Mouse (Mus musculus): Measurements from ENCODE around the gene Atg2b. TPM values are rescaled to one million over a fixed set of nuclear protein-coding genes. Genes with fewer than 3 reads are reported as not detected.

Atg2b gene
- polyA plus RNA-seq, 1 experiment from 2014 or later, result 12.8 TPM

DNA sequence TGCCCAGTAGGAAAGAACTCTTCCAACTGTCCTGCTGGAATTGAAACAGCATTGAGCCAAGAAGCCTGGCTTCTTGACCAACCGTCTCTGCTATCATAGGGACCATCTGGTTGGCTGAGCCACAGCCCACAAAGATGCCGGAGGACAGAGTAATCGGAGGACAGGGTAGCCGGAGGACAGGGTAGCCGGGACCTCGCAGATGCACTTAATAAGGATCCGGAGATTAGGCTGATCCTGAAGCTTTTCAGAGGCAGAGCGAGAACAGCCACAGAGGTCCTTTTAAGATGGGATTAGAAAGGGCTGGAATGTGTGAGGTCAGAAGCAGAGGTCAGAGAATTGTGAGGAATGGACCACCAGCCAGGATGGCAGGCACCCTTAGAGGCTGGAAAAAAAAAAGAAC is 79.8 kb downstream of the Atg2b start:
- no peak overlapping the region for H3K9ac ChIP-seq
- H3K27ac ChIP-seq, result no peak overlapping the region
- H3K27me3 ChIP-seq, result no peaks in the 10 kb centered on the region
- no peak for ATAC-seq (ENCODE audit: low FRiP score)
- H3K4me1 ChIP-seq (replicated peaks), result 0 out of 2 replicates have a peak, but pooled peaks cover 13% of the 10 kb centered on the region
- no peak overlapping the region for H3K4me2 ChIP-seq
- peaks cover 9% of the 10 kb centered on the region; the same call in 1 of the 2 replicates for H3K36me3 ChIP-seq
- no peak overlapping the region for H3K4me3 ChIP-seq
- no peaks in the 10 kb centered on the region for H3K9me3 ChIP-seq
- WGBS, result 35% methylated on average over 8 of the region's 8 CpGs

DNA sequence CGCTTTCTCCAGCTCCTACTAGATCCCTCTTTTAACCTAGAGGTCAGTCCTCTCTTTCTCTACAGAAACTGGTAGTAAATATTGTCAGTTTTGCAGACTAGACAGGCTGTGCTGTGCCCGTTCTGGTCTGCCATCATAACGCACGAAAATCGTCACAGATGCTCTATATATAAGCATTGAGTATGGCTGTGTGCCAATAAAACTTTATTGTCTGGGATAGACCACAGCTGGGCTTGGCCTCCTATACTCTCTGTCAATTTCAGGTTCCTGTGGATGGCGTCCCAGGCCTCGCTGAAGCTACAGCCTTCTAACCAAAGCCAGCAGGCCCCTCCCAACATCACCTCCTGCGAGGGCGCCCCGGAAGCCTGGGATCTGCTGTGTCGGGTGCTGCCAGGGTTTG is 81.1 kb downstream of the Atg2b start:
- no peak overlapping the region for H3K9ac ChIP-seq
- H3K9me3 ChIP-seq, result no peaks in the 10 kb centered on the region
- no peak for ATAC-seq (ENCODE audit: low FRiP score)
- H3K4me1 ChIP-seq (replicated peaks), result peaks cover 23% of the 10 kb centered on the region; the same call in 1 of the 2 replicates
- no peak overlapping the region for H3K4me3 ChIP-seq
- 89% methylated on average over 11 of the region's 11 CpGs for WGBS
- peaks cover 6% of the 10 kb centered on the region; the same call in 1 of the 2 replicates for H3K36me3 ChIP-seq
- no peaks in the 10 kb centered on the region for H3K27me3 ChIP-seq
- H3K27ac ChIP-seq, result no peak overlapping the region
- H3K4me2 ChIP-seq, result no peak overlapping the region

DNA sequence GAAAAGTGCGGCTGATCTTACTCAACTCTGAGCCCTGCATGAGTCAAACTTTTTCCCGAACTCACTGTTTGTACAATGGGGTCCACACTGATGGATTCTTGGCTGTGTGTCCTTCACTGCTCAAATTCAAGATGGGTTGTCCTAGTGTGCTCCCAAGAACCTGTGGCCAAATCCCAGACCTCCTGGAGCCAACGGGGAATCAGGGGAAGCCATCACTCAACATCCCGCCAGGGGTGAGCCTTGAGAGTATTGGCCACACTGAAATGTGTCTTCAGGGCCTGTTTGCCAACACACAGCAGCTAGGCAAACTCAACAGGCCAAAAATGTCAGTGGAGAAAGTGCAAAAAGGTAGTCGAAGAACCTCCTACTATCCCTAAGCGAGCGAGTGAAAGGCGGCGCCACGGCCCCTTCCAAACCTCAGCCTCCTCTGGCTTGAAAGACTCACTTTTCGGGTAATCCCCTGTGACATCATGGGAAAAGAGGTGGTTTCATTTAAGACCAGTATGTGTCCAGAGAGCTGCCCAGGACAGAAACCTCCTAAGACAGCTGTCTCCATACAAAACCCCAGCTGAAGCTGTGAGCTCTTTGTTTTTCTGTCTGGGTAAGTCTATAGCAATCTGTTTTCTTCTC is 82.3 kb downstream of the Atg2b start, which contains the start of gene Bdkrb1:
Gene Bdkrb1, plus strand, starts transcription at position 505 of the 630 bp plus-strand sequence.
- no peak for ATAC-seq (ENCODE audit: low FRiP score)
- peaks cover 25% of the 10 kb centered on the region; the same call in 1 of the 2 replicates for H3K4me1 ChIP-seq (replicated peaks)
- no peaks in the 10 kb centered on the region for H3K9me3 ChIP-seq
- H3K27me3 ChIP-seq, result no peaks in the 10 kb centered on the region
- H3K36me3 ChIP-seq, result no peaks in the 10 kb centered on the region
- no peak within 1 kb of the TSS for H3K9ac ChIP-seq
- 89% methylated on average over 11 of the region's 11 CpGs for WGBS
- no peak within 1 kb of the TSS for H3K4me3 ChIP-seq
- no peak within 1 kb of the TSS for H3K4me2 ChIP-seq
- H3K27ac ChIP-seq, result no peak within 1 kb of the TSS

DNA sequence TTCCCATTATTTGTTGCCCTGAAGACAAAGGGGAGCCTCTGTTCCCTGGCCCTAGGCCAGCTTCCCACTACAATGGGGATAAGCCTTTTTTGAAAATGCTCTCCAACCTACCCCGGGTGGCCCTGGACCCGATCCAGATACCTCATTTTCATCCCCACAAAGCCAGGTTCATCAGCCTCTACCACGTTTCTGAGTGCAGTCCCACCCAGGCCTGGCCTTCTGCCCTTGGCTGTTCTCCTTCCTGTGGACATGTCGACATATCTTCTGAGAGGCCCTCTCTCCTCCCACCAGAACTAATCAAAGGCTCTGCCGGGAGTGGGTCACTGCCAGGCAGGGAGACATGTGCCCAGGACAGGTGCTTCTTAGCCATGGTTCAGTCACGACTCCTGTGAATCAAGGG is 83.4 kb downstream of the Atg2b start:
- ATAC-seq (ENCODE audit: low FRiP score), result no peak
- no peak overlapping the region for H3K4me3 ChIP-seq
- H3K36me3 ChIP-seq, result no peaks in the 10 kb centered on the region
- H3K9me3 ChIP-seq, result no peaks in the 10 kb centered on the region
- H3K9ac ChIP-seq, result no peak overlapping the region
- WGBS, result 50% methylated on average over 6 of the region's 6 CpGs
- H3K4me1 ChIP-seq (replicated peaks), result peaks cover 25% of the 10 kb centered on the region; the same call in 1 of the 2 replicates
- no peak overlapping the region for H3K27ac ChIP-seq
- no peaks in the 10 kb centered on the region for H3K27me3 ChIP-seq
- no peak overlapping the region for H3K4me2 ChIP-seq

DNA sequence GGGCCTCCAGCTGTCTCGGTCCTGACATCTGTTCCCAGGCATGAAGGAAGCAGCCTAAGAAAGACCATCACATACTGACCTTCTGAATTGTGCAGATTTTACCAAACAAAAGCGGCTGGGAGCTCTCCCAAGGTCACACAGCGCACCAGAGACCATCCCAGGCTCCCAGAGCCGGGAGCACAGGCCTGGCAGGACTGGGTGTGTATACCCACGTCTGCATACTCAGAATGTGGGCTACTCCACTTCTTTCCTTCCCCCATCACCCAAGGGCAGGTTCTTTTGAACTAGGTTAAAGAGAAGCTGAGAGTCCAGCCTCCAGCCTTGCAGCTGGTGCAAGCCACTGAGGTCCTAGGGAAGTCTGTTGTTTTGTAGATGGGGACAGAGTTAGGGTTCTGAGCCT is 85.9 kb downstream of the Atg2b start:
- no peak for ATAC-seq (ENCODE audit: low FRiP score)
- H3K4me1 ChIP-seq (replicated peaks), result peaks cover 25% of the 10 kb centered on the region; the same call in 1 of the 2 replicates
- no peak overlapping the region for H3K4me3 ChIP-seq
- no peaks in the 10 kb centered on the region for H3K36me3 ChIP-seq
- H3K27ac ChIP-seq, result no peak overlapping the region
- H3K27me3 ChIP-seq, result no peaks in the 10 kb centered on the region
- no peak overlapping the region for H3K4me2 ChIP-seq
- H3K9ac ChIP-seq, result peak overlapping the region; percentile 1; the same call in 1 of the 2 replicates
- WGBS, result 45% methylated on average over 5 of the region's 5 CpGs
- H3K9me3 ChIP-seq, result no peaks in the 10 kb centered on the region

DNA sequence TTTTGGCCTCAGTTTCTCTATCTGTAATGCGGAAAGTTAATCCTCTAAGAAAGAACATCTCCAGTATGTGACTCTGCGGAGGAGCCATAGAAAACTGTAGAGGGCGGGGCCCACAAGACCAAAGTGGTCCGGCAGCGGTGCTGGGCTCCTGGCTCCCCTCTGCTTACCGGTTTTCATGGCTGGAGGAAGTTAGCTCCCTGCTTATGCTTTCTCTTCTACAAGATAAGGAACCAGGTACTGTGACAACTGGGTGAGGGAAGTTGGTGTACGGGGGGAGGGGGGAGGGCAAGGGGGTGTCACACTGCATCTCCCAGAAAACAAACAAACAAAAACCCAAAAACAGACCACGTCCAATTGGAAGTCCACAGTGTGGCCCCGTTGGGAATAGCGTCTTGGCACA is 86.5 kb downstream of the Atg2b start:
- peaks cover 25% of the 10 kb centered on the region; the same call in 1 of the 2 replicates for H3K4me1 ChIP-seq (replicated peaks)
- no peak overlapping the region for H3K4me2 ChIP-seq
- 84% methylated on average over 10 of the region's 10 CpGs for WGBS
- H3K9me3 ChIP-seq, result no peaks in the 10 kb centered on the region
- H3K36me3 ChIP-seq, result no peaks in the 10 kb centered on the region
- no peak for ATAC-seq (ENCODE audit: low FRiP score)
- H3K4me3 ChIP-seq, result no peak overlapping the region
- H3K27me3 ChIP-seq, result no peaks in the 10 kb centered on the region
- H3K27ac ChIP-seq, result no peak overlapping the region
- no peak overlapping the region for H3K9ac ChIP-seq

DNA sequence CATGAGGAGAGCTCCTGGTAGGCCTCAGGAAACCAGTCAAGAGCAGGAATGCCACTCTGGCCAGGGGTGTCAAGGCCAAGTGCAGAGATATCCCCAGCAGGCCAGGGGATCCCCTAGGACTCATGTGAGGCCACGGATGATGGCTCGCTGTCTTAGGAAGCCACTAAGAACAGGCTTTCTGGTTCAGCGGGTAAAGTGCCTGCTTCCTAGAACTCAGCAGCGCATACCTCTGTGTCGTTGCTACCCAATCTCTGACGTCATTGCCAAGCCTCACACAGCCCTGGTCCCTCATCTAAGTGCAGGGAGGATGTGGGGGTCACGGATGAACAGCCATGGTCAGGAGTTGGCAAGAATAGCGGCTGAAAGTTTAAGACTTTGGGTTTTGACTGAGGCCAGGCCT is 87.9 kb downstream of the Atg2b start:
- Histone ChIP-seq H3K36me3 (no peaks in the 10 kb centered on the region), H3K4me3 (no peak overlapping the region)

DNA sequence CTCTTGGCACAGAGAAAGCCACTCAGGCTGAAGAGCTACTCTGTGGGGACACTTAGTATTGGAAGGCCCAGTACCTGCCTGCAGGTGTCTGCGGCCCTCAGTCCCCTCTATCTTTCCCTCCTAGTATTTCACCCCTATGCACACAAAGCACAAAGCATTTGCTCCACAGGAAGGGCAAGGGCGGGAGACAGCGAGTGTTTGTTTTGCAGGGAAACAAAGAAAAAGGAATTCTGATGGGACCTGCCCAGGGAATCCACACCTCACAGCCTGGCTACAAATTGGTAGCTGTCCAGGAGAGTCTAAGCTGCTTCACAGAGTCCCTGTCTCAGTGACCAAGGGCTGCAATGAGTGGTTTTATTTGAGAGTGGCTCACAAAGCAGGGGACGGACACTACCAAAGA is 91.5 kb downstream of the Atg2b start:
- Histone ChIP-seq H3K27ac (no peak overlapping the region), H3K4me3 (no peak overlapping the region), H3K9ac (0 out of 2 replicates have a peak overlapping the region, but pooled peaks have one; percentile 8), H3K4me2 (no peak overlapping the region), H3K27me3 (no peaks in the 10 kb centered on the region), H3K9me3 (no peaks in the 10 kb centered on the region), H3K4me1 (replicated peaks) (no peaks in the 10 kb centered on the region; the same call in 1 of the 2 replicates), H3K36me3 (no peaks in the 10 kb centered on the region)
- ATAC-seq (ENCODE audit: low FRiP score), result no peak
- 68% methylated on average over 4 of the region's 4 CpGs for WGBS

More for the DNA sequence above, 87.9 kb downstream of the Atg2b start:
- ATAC-seq (ENCODE audit: low FRiP score), result no peak
- Histone ChIP-seq H3K4me2 (no peak overlapping the region), H3K9ac (no peak overlapping the region), H3K9me3 (no peaks in the 10 kb centered on the region), H3K27ac (no peak overlapping the region), H3K4me1 (replicated peaks) (peaks cover 25% of the 10 kb centered on the region; the same call in 1 of the 2 replicates), H3K27me3 (no peaks in the 10 kb centered on the region)
- WGBS, result 85% methylated on average over 8 of the region's 8 CpGs

DNA sequence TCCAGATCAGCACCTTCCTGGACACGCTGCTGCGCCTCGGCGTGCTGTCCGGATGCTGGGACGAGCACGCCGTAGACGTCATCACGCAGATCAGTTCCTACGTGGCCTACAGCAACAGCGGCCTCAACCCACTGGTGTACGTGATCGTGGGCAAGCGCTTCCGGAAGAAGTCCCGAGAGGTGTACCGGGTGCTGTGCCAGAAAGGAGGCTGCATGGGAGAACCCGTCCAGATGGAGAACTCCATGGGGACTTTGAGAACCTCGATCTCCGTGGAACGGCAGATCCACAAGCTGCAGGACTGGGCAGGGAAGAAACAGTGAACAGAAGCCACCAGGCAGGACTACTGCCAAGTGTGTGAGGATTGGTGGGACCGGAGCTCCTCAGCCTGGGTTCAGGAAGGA is 92.7 kb downstream of the Atg2b start:
- Histone ChIP-seq H3K9me3 (no peaks in the 10 kb centered on the region), H3K4me2 (no peak overlapping the region), H3K4me1 (replicated peaks) (no peaks in the 10 kb centered on the region; the same call in 1 of the 2 replicates), H3K27me3 (no peaks in the 10 kb centered on the region), H3K27ac (no peak overlapping the region), H3K9ac (no peak overlapping the region), H3K36me3 (no peaks in the 10 kb centered on the region), H3K4me3 (no peak overlapping the region)
- ATAC-seq (ENCODE audit: low FRiP score), result no peak
- 93% methylated on average over 23 of the region's 23 CpGs for WGBS

DNA sequence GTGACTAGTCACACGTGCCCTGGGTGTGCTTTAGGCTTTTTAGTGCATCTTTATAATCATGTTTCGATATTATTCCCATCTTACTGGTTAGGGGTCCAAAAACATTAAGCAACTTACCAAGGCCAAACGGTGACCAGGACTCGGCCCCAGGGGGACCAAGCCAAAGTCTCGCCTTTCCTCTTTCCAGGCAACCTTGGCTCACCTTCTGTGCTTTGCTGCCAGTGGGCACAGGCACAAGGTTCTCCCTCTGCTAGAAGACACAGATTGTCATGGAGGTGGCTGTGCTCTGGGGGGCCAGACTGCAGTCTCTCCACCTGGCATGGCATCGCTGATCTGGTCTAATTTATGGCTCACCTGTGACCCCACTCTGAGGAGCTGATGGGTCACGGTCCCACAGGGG is 94.2 kb downstream of the Atg2b start:
- Histone ChIP-seq H3K27me3 (0 out of 2 replicates have a peak, but pooled peaks cover 3% of the 10 kb centered on the region), H3K9me3 (no peaks in the 10 kb centered on the region), H3K36me3 (no peaks in the 10 kb centered on the region), H3K9ac (no peak overlapping the region), H3K4me1 (replicated peaks) (no peaks in the 10 kb centered on the region; the same call in 1 of the 2 replicates), H3K27ac (no peak overlapping the region), H3K4me3 (no peak overlapping the region), H3K4me2 (no peak overlapping the region)
- ATAC-seq (ENCODE audit: low FRiP score), result no peak
- 90% methylated on average over 7 of the region's 7 CpGs for WGBS

DNA sequence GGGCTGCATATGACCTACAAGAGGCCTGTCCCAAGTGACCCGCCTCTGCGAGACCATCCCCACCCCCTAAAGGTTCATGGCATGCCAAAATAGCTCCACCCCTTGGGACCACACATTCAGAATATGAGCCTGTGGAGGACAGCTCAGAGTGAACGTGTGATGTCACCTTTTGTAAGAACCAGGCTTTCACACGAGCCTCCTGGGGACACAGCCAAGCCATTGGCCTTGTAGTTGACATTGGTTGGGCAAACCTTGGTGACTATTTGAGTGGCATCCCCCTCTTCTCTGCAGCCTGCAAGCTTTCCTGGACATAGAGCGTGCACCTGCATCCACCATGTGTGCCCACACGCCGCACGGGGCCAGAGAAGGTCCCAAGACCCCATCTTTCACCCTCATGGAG is 97.5 kb downstream of the Atg2b start:
- Histone ChIP-seq H3K27me3 (0 out of 2 replicates have a peak, but pooled peaks cover 3% of the 10 kb centered on the region), H3K9me3 (no peaks in the 10 kb centered on the region), H3K27ac (no peak overlapping the region), H3K9ac (no peak overlapping the region), H3K36me3 (no peaks in the 10 kb centered on the region), H3K4me3 (no peak overlapping the region), H3K4me2 (no peak overlapping the region), H3K4me1 (replicated peaks) (peaks cover 10% of the 10 kb centered on the region)
- ATAC-seq (ENCODE audit: low FRiP score), result no peak
- WGBS, result 84% methylated on average over 8 of the region's 8 CpGs

DNA sequence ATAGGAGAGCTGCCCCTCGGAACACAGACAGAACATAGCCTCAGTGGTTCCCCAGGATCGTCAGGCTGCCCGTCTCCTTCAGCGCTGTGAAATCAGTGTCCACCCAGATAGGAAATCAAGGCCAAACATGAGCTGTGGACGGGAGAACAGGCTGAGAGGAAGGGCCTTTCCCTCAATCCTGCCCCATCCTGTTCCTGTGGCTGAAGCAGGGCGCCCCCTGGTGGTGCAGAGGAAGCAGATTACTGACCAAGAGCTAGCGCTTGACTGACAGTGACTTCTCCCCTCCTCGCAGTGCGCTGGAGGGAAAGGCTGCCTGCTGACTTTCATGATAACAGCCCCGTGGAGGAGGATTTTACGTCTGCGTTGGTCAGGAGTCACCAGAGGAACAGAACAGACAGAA is 100.2 kb downstream of the Atg2b start:
- H3K36me3 ChIP-seq, result no peaks in the 10 kb centered on the region
- no peak overlapping the region for H3K27ac ChIP-seq
- no peak overlapping the region for H3K9ac ChIP-seq
- H3K27me3 ChIP-seq, result 0 out of 2 replicates have a peak, but pooled peaks cover 3% of the 10 kb centered on the region
- peaks cover 10% of the 10 kb centered on the region for H3K4me1 ChIP-seq (replicated peaks)
- 20% methylated on average over 12 of the region's 12 CpGs for WGBS
- H3K4me3 ChIP-seq, result no peak overlapping the region
- ATAC-seq (ENCODE audit: low FRiP score), result peak; percentile 46; the same call in 1 of the 2 replicates
- no peak overlapping the region for H3K4me2 ChIP-seq
- no peaks in the 10 kb centered on the region for H3K9me3 ChIP-seq

DNA sequence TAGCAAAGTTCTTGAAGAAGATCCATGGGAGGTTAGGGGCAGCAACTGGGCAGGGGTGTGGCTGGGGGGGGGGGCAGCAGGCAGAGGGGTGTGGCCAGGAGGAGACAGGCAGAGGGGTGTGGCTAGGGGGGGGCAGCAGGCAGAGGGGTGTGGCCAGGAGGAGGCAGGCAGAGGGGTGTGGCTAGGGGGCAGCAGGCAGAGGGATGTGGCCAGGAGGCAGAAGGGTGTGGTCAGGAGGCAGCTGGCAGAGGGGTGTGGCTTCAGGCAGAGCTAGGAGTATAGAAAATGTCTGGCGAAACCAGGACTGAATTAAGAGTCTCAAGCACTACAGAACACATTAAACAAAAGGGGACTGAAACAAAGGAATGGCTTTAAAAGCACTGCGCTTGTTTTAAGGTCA is 101.5 kb downstream of the Atg2b start:
- no peak for ATAC-seq (ENCODE audit: low FRiP score)
- peaks cover 10% of the 10 kb centered on the region for H3K4me1 ChIP-seq (replicated peaks)
- no peaks in the 10 kb centered on the region for H3K36me3 ChIP-seq
- H3K4me2 ChIP-seq, result no peak overlapping the region
- no peak overlapping the region for H3K27ac ChIP-seq
- no peak overlapping the region for H3K4me3 ChIP-seq
- no peaks in the 10 kb centered on the region for H3K9me3 ChIP-seq
- WGBS, result 19% methylated on average over 2 of the region's 2 CpGs
- no peak overlapping the region for H3K9ac ChIP-seq
- H3K27me3 ChIP-seq, result 0 out of 2 replicates have a peak, but pooled peaks cover 3% of the 10 kb centered on the region

Data from hindbrain, embryonic 13.5 days (tissue).